Comparison of ENCODE assay signal across 8 mouse cellular contexts in genomic region chrX:73718686-73719362, GRCm38 (mm10). TPM values are rescaled to one million over a fixed set of nuclear protein-coding genes. Genes with fewer than 3 reads are reported as not detected.
DNase-seq lines count a peak whose midpoint lies in the region; ATAC-seq and TF ChIP-seq lines count a peak whose summit lies in the region.

No protein-coding gene starts in this region.

- DNase-seq in gastrocnemius, adult 18-20 months (ENCODE audit: low spot score): peak; percentile 14
- no peak for DNase-seq in gastrocnemius, postnatal 14 days
- DNase-seq in T-cell, adult 2 months (ENCODE audit: low spot score): peak; percentile 27
- DNase-seq in hindbrain, embryonic 14.5 days (ENCODE audit: low spot score): no peak
- peak; percentile 72 for DNase-seq in liver, adult 2 months (ENCODE audit: extremely low read depth, low read depth, low spot score)
- peak; percentile 19 to 39 for DNase-seq in natural killer cell, adult 2 months (ENCODE audit: low spot score in 2 of 2)
- DNase-seq in urinary bladder, postnatal 36 days (ENCODE audit: low spot score in 2 of 2): peak; percentile 28 to 46

- no peak overlapping the region for H3K4me3 ChIP-seq in embryonic facial prominence, embryonic 12.5 days
- no peak overlapping the region for H3K4me3 ChIP-seq in hindbrain, embryonic 14.5 days (replicated peaks; ENCODE audit: low read length)
- peak overlapping the region; percentile 21; the same call in 1 of the 2 replicates for H3K4me3 ChIP-seq in liver, adult 2 months (ENCODE audit: insufficient read depth, low read depth, low read length)

- intact Hi-C loops in gastrocnemius, postnatal 14 days (cut with DNase I; ENCODE audit: low total_unique reads): no loop called here

- no peak for TF ChIP-seq POLR2A in liver, adult 2 months (IDR thresholded peaks at IDR 0.05; ENCODE audit: extremely low read depth, insufficient read depth, low read length)

- peak overlapping the region; percentile 59 for H3K4me2 ChIP-seq in embryonic facial prominence, embryonic 12.5 days (replicated peaks)
- peak overlapping the region; percentile 68; the same call in 1 of the 2 replicates for H3K4me2 ChIP-seq in hindbrain, embryonic 14.5 days (replicated peaks)

- TF ChIP-seq CTCF in liver, adult 2 months (IDR thresholded peaks at IDR 0.05; ENCODE audit: low read depth, low read length): no peak

- no peak overlapping the region for H3K9ac ChIP-seq in embryonic facial prominence, embryonic 12.5 days
- H3K9ac ChIP-seq in hindbrain, embryonic 14.5 days: 0 out of 2 replicates have a peak overlapping the region, but pooled peaks have one; percentile 16
- peak overlapping the region; percentile 47 for H3K9ac ChIP-seq in liver, adult 2 months (ENCODE audit: low read depth, low read length)

- WGBS in embryonic facial prominence, embryonic 12.5 days: 42% methylated on average over 5 of the region's 5 CpGs
- 43% methylated on average over 5 of the region's 5 CpGs for WGBS in hindbrain, embryonic 14.5 days
- WGBS in liver, adult 2 months: 4% methylated on average over 5 of the region's 5 CpGs

- H3K36me3 ChIP-seq in embryonic facial prominence, embryonic 12.5 days: no peaks in the 10 kb centered on the region
- no peaks in the 10 kb centered on the region for H3K36me3 ChIP-seq in hindbrain, embryonic 14.5 days (replicated peaks; ENCODE audit: control insufficient read depth, insufficient read depth)
- peaks cover 14% of the 10 kb centered on the region; the same call in 1 of the 2 replicates for H3K36me3 ChIP-seq in liver, adult 2 months (ENCODE audit: control insufficient read depth, insufficient read depth, low read length)

- H3K79me2 ChIP-seq in liver, adult 2 months (ENCODE audit: control insufficient read depth, insufficient read depth, low read length): no peaks in the 10 kb centered on the region

- H3K4me1 ChIP-seq in embryonic facial prominence, embryonic 12.5 days: peaks cover 22% of the 10 kb centered on the region
- peaks cover 20% of the 10 kb centered on the region; the same call in 1 of the 2 replicates for H3K4me1 ChIP-seq in hindbrain, embryonic 14.5 days (replicated peaks; ENCODE audit: control insufficient read depth, insufficient read depth, low read length)
- H3K4me1 ChIP-seq in liver, adult 2 months (ENCODE audit: control insufficient read depth, insufficient read depth, low read length): peaks cover 14% of the 10 kb centered on the region

- no peaks in the 10 kb centered on the region for H3K9me3 ChIP-seq in embryonic facial prominence, embryonic 12.5 days
- no peaks in the 10 kb centered on the region for H3K9me3 ChIP-seq in hindbrain, embryonic 14.5 days (ENCODE audit: control insufficient read depth, low read length)

- no peak for ATAC-seq in embryonic facial prominence, embryonic 12.5 days (ENCODE audit: insufficient number of reproducible peaks, insufficient read depth, low FRiP score, low TSS enrichment)
- ATAC-seq in hindbrain, embryonic 14.5 days (ENCODE audit: low FRiP score): no peak

- H3K27me3 ChIP-seq in embryonic facial prominence, embryonic 12.5 days: no peaks in the 10 kb centered on the region
- H3K27me3 ChIP-seq in hindbrain, embryonic 14.5 days (ENCODE audit: control insufficient read depth, insufficient read depth, low read length): no peaks in the 10 kb centered on the region
- H3K27me3 ChIP-seq in liver, adult 2 months (ENCODE audit: control insufficient read depth, insufficient read depth, low read length): no peaks in the 10 kb centered on the region

- H3K27ac ChIP-seq in embryonic facial prominence, embryonic 12.5 days: no peak overlapping the region
- no peak overlapping the region for H3K27ac ChIP-seq in hindbrain, embryonic 14.5 days
- H3K27ac ChIP-seq in liver, adult 2 months (replicated peaks; ENCODE audit: insufficient read depth, low read depth, low read length): peak overlapping the region; percentile 83

RNA-seq across cellular contexts. Expression of gene Abcd1, which starts 2.4 kb away (rescaled TPM):
- total RNA-seq in gastrocnemius, adult 18-20 months (2021): 10 to 100 TPM; 18.7 to 21.2 TPM
- total RNA-seq in gastrocnemius, postnatal 14 days (2021): 10 to 100 TPM; 22.2 to 22.9 TPM
- polyA plus RNA-seq in embryonic facial prominence, embryonic 12.5 days (2016; fragmentation: Nextera tagmentation; extraction: Ambion mirVana): 14.9 and 15.1 TPM in 2 replicates
- polyA plus RNA-seq in hindbrain, embryonic 14.5 days (2014; fragmentation: Nextera tagmentation; extraction: Ambion mirVana): 8.3 and 10.2 TPM in 2 replicates
- 8.6 and 9.3 TPM in 2 replicates for total RNA-seq in liver, adult 2 months (2014; rRNA removed)
- 24.3 and 26.2 TPM in 2 replicates for polyA plus RNA-seq in liver, adult 2 months (2012; rRNA removed)

RNA-seq across cellular contexts. Expression of gene Bcap31, which starts 2.8 kb away (rescaled TPM):
- 10 to 100 TPM; 54.2 to 63.8 TPM for total RNA-seq in gastrocnemius, adult 18-20 months (2021)
- total RNA-seq in gastrocnemius, postnatal 14 days (2021): 10 to 100 TPM; 60.5 to 68.8 TPM
- polyA plus RNA-seq in embryonic facial prominence, embryonic 12.5 days (2016; fragmentation: Nextera tagmentation; extraction: Ambion mirVana): 164 and 171 TPM in 2 replicates
- 135 and 141 TPM in 2 replicates for polyA plus RNA-seq in hindbrain, embryonic 14.5 days (2014; fragmentation: Nextera tagmentation; extraction: Ambion mirVana)
- 154 and 168 TPM in 2 replicates for total RNA-seq in liver, adult 2 months (2014; rRNA removed)
- 69.8 and 85.5 TPM in 2 replicates for polyA plus RNA-seq in liver, adult 2 months (2012; rRNA removed)

RNA-seq across cellular contexts. Expression of gene Plxnb3, which starts 38.1 kb away (rescaled TPM):
- total RNA-seq in gastrocnemius, adult 18-20 months (2021): under 1 TPM; 0.68 to 0.69 TPM
- 1 to 10 TPM; 1.2 to 1.8 TPM for total RNA-seq in gastrocnemius, postnatal 14 days (2021)
- 0.24 and 0.29 TPM in 2 replicates for polyA plus RNA-seq in embryonic facial prominence, embryonic 12.5 days (2016; fragmentation: Nextera tagmentation; extraction: Ambion mirVana)
- polyA plus RNA-seq in hindbrain, embryonic 14.5 days (2014; fragmentation: Nextera tagmentation; extraction: Ambion mirVana): 0.59 TPM in 2 replicates
- total RNA-seq in liver, adult 2 months (2014; rRNA removed): 0.07 and 0.09 TPM in 2 replicates
- 0.15 and 0.20 TPM in 2 replicates for polyA plus RNA-seq in liver, adult 2 months (2012; rRNA removed)

RNA-seq across cellular contexts. Expression of gene Slc6a8, which starts 45.9 kb away (rescaled TPM):
- 100 to 1,000 TPM; 108 to 141 TPM for total RNA-seq in gastrocnemius, adult 18-20 months (2021)
- 10 to 100 TPM; 55.5 to 58.5 TPM for total RNA-seq in gastrocnemius, postnatal 14 days (2021)
- 8.3 and 9.0 TPM in 2 replicates for polyA plus RNA-seq in embryonic facial prominence, embryonic 12.5 days (2016; fragmentation: Nextera tagmentation; extraction: Ambion mirVana)
- 7.9 and 8.2 TPM in 2 replicates for polyA plus RNA-seq in hindbrain, embryonic 14.5 days (2014; fragmentation: Nextera tagmentation; extraction: Ambion mirVana)
- 1.0 and 2.6 TPM in 2 replicates for total RNA-seq in liver, adult 2 months (2014; rRNA removed)
- 2.3 and 5.2 TPM in 2 replicates for polyA plus RNA-seq in liver, adult 2 months (2012; rRNA removed)

RNA-seq across cellular contexts. Expression of gene Srpk3, which starts 55.4 kb away (rescaled TPM):
- total RNA-seq in gastrocnemius, adult 18-20 months (2021): 10 to 100 TPM; 34.1 to 35.2 TPM
- total RNA-seq in gastrocnemius, postnatal 14 days (2021): 10 to 100 TPM; 66.3 to 93.3 TPM
- polyA plus RNA-seq in embryonic facial prominence, embryonic 12.5 days (2016; fragmentation: Nextera tagmentation; extraction: Ambion mirVana): 5.6 and 9.6 TPM in 2 replicates
- 0.60 and 1.8 TPM in 2 replicates for polyA plus RNA-seq in hindbrain, embryonic 14.5 days (2014; fragmentation: Nextera tagmentation; extraction: Ambion mirVana)
- total RNA-seq in liver, adult 2 months (2014; rRNA removed): 0.27 TPM in 1 of 2 replicates, not detected in the other
- polyA plus RNA-seq in liver, adult 2 months (2012; rRNA removed): 0.16 and 0.72 TPM in 2 replicates

Comparison
In these comparisons a context has a peak if more than half of its experiments do, and no peak if none do; other contexts are left out.
1. DNase-seq: peak in gastrocnemius, adult 18-20 months (single experiment), T-cell, adult 2 months (single experiment), liver, adult 2 months (single experiment), natural killer cell, adult 2 months (2 of 2) and urinary bladder, postnatal 36 days (2 of 2); none in gastrocnemius, postnatal 14 days (single experiment) and hindbrain, embryonic 14.5 days (single experiment).